Mouse (Mus musculus): ENCODE results near the gene Gm10334. TPM values are rescaled to one million over a fixed set of nuclear protein-coding genes. Genes with fewer than 3 reads are reported as not detected.
"Not testable (repeated sequence)": the region's sequence is repeated elsewhere in the genome, so short reads cannot be mapped to it uniquely, and the experiment has no call there.

Gene Gm10334
- total RNA-seq (2014; fragmentation: Nextera tagmentation) (not detected in 2 replicates), total RNA-seq (2017) (not detected in 2 replicates)

GRCm38 (mm10) chr6:41446045-41446444 is at the start of gene Gm10334:
TSS of gene Gm10334 (minus strand) at chr6:41446145.
- not testable (repeated sequence) for ATAC-seq (replicated peaks; ENCODE audit: poor library complexity, severe bottlenecking)

DNA sequence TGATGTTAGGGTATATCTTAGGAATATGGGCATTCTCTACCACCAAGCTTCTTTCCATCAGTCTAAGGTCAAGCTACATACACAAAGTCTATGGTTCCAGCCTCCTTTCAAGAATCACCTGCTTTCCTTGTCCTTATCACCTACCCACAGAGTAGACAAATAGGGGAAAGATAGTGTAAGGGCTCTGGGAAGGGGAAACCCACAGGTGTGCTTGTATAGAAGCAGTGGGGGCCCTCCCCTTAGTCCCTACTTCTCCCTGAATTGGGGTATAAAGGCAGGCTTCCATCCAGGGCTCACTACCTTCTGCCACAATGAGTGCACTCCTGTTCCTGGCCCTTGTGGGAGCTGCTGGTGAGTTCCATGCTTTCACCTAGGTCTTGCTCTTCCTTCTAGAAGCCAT is 12.7 kb upstream of the Gm10334 start, which contains the start of gene Prss1:
Gene Prss1 (plus strand): TSS at position 301 of the 400 bp plus-strand sequence.
- not testable (repeated sequence) for ATAC-seq (replicated peaks; ENCODE audit: poor library complexity, severe bottlenecking)

DNA sequence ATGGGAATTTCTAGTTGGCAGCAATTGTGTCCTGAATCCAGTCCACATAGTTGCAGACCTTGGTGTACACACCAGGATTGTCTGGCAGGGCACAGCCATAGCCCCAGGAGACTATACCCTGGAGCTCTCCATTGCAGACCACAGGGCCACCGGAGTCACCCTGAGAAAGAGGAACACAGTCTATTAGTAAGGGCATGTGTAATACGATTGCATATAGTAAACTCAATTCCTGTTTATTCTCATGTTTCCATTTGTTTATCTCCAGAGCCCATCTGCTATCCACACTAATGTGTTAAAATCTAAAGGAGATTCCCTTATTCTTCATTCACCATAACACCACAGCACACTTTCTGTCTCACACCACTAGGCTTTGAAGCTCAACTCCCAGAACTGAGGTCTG is 3.7 kb downstream of the Gm10334 start:
- peak; percentile 52 for ATAC-seq (replicated peaks; ENCODE audit: poor library complexity, severe bottlenecking)

Other genes starting within 250 kb of the Gm10334 start
- gene Try4, start 143.9 kb downstream of the Gm10334 start, total RNA-seq (2014; fragmentation: Nextera tagmentation): not detected in 2 replicates
- not detected in 2 replicates for gene Try4, start 143.9 kb downstream of the Gm10334 start, total RNA-seq (2017)
- not detected in 2 replicates for gene Try5, start 129.3 kb downstream of the Gm10334 start, total RNA-seq (2014; fragmentation: Nextera tagmentation)
- not detected in 2 replicates for gene Try5, start 129.3 kb downstream of the Gm10334 start, total RNA-seq (2017)
- not detected in 2 replicates for gene Try10, start 92.0 kb downstream of the Gm10334 start, total RNA-seq (2014; fragmentation: Nextera tagmentation)
- not detected in 2 replicates for gene Try10, start 92.0 kb downstream of the Gm10334 start, total RNA-seq (2017)
- gene Prss3, start 68.5 kb downstream of the Gm10334 start, total RNA-seq (2014; fragmentation: Nextera tagmentation): not detected in 2 replicates
- not detected in 2 replicates for gene Prss3, start 68.5 kb downstream of the Gm10334 start, total RNA-seq (2017)
- gene Gm5771, start 53.8 kb downstream of the Gm10334 start, total RNA-seq (2014; fragmentation: Nextera tagmentation): not detected in 2 replicates
- gene Gm5771, start 53.8 kb downstream of the Gm10334 start, total RNA-seq (2017): not detected in 2 replicates
- not detected in 2 replicates for gene Prss1, start 12.8 kb upstream of the Gm10334 start, total RNA-seq (2014; fragmentation: Nextera tagmentation)
- gene Prss1, start 12.8 kb upstream of the Gm10334 start, total RNA-seq (2017): not detected in 2 replicates
- gene Prss2, start 75.6 kb upstream of the Gm10334 start, total RNA-seq (2014; fragmentation: Nextera tagmentation): not detected in 2 replicates
- not detected in 2 replicates for gene Prss2, start 75.6 kb upstream of the Gm10334 start, total RNA-seq (2017)
- 0.09 and 1.7 TPM in 2 replicates for gene Ephb6, start 159.3 kb upstream of the Gm10334 start, total RNA-seq (2014; fragmentation: Nextera tagmentation)
- 1.2 and 5.4 TPM in 2 replicates for gene Ephb6, start 159.3 kb upstream of the Gm10334 start, total RNA-seq (2017)
- gene Trpv6, start 190.3 kb upstream of the Gm10334 start, total RNA-seq (2014; fragmentation: Nextera tagmentation): not detected in 2 replicates
- not detected in 2 replicates for gene Trpv6, start 190.3 kb upstream of the Gm10334 start, total RNA-seq (2017)
- gene Trpv5, start 234.6 kb upstream of the Gm10334 start, total RNA-seq (2014; fragmentation: Nextera tagmentation): not detected in 2 replicates
- gene Trpv5, start 234.6 kb upstream of the Gm10334 start, total RNA-seq (2017): not detected in 2 replicates
- not detected in 2 replicates for gene Llcfc1, start 238.3 kb upstream of the Gm10334 start, total RNA-seq (2014; fragmentation: Nextera tagmentation)
- gene Llcfc1, start 238.3 kb upstream of the Gm10334 start, total RNA-seq (2017): not detected in 2 replicates